Mouse (Mus musculus) thymus, adult 2 months (tissue): ENCODE results near the gene Large2.

ENCODE experiments used
- CTCF ChIP-seq: fragments of 200-500 bp; IDR thresholded peaks from 2 replicates; pipeline ENCODE4 v1.5.1; 2012; ENCODE audit warnings: mild to moderate bottlenecking, control low read depth, low read length, moderate library complexity, borderline replicate concordance; ENCODE audit not compliant: control insufficient read depth, poor library complexity, insufficient read depth; ENCODE audit errors: extremely low read depth
- POLR2A ChIP-seq: fragments of 200-500 bp; IDR thresholded peaks from 2 replicates; pipeline ENCODE4 v1.6.1; 2012; ENCODE audit warnings: mild to moderate bottlenecking, low read length, control low read depth, moderate library complexity; ENCODE audit not compliant: control insufficient read depth, poor library complexity, insufficient read depth; ENCODE audit errors: extremely low read depth

DNA sequence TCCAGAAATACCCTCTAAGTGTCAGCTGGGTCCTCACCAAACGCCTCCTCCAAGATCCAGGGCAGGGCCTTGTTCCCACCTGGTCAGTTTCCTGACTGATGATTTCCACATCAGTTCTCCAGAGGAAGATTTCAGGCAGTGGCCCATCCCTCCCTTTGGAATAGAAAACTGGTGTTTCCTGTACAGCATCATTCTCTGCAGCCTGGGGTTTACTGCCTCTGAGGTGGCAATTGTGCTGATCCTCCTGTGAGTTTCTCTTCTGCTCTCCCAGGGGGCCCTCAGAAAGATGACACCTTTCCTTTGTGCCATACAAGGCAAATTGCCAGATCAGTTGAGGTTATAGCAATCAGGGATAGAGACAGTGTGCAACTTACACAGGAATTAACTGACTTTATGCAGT, 48.4 kb downstream of the Large2 start:
- TF ChIP-seq CTCF (no peak), POLR2A (no peak)
